Mouse (Mus musculus): ENCODE data around the gene Nphs2.

DNA sequence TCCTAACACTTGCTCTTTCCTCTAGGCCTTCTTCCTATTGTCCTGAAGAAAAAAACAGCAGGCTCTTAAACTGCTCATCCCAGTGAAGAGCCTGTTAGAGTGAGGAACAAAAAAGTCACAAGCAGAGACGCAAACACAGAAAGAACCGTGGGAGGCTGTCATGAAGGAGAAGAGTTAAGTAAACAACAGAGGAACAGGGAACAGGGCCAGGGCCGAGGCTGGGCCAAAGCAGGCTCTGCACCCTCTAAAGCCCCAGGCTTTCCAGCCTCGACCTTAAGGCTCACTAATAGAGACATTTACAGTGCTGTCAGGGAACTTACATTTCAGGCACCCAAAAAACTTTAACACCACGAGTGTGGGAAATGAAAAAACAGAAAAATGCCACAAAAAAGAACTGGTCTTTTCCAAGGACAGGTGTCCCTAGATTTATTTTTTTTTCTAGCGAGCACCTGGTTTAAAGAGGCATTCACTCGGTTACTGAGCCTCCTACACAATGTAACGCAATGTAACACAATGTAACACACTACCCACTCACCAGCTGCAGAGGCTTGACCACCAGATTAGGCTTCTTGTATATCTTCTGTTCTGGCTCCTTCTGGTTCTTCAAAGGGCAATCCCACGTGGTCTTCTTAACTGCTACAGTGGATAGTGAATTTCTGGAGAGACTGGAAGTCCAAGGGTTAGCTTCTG lies 25.5 kb upstream of the Nphs2 start:
- TF ChIP-seq FLI1 (IDR thresholded peaks at IDR 0.05; ENCODE audit: low read length) (no peak), GATA1 (IDR thresholded peaks at IDR 0.05; ENCODE audit: borderline replicate concordance, low read length) (no peak)

Measured in megakaryocyte, embryonic 14.5 days (primary cell).